Mouse (Mus musculus) midbrain, postnatal 0 days (tissue): ENCODE data around the gene Hist2h3c2. TPM values are rescaled to one million over a fixed set of nuclear protein-coding genes. Genes with fewer than 3 reads are reported as not detected.
A peak's percentile ranks its signal among the peaks of the same experiment; 100 is the strongest.

Source experiments
- ATAC-seq: fragments of 200-750 bp; cut with Nextera tagmentation; 2 replicates; pipeline ENCODE4 v1.8.0; 2017; ENCODE audit warnings: moderate number of reproducible peaks, mild to moderate bottlenecking, moderate TSS enrichment, moderate library complexity; ENCODE audit not compliant: low FRiP score
- DNase-seq: peaks from one replicate; pipeline ENCODE4 v3.0.0-alpha.2; 2015; ENCODE audit warnings: low spot score
- H3K27ac ChIP-seq: fragments of 300-500 bp; sonication (generic); 2 replicates; pipeline ENCODE4 v1.5.1; 2014; ENCODE audit warnings: low read depth, mild to moderate bottlenecking, low read length, mixed read lengths
- H3K27me3 ChIP-seq: fragments of 300-500 bp; sonication (generic); 2 replicates; pipeline ENCODE4 v1.6.1; 2014; ENCODE audit warnings: low read length, control low read depth, mixed read lengths; ENCODE audit not compliant: insufficient read depth
- H3K36me3 ChIP-seq: fragments of 300-500 bp; sonication (generic); 2 replicates; pipeline ENCODE4 v1.6.1; 2014; ENCODE audit warnings: low read length, control low read depth, mixed read lengths; ENCODE audit not compliant: insufficient read depth
- H3K4me1 ChIP-seq: fragments of 300-500 bp; sonication (generic); 2 replicates; pipeline ENCODE4 v1.6.1; 2014; ENCODE audit warnings: mild to moderate bottlenecking, control low read depth, antibody characterized with exemption, low read length, mixed read lengths; ENCODE audit not compliant: insufficient read depth
- H3K4me2 ChIP-seq: fragments of 300-500 bp; sonication (generic); 2 replicates; pipeline ENCODE4 v1.6.1; 2014; ENCODE audit warnings: low read depth, mild to moderate bottlenecking, low read length, mixed read lengths; ENCODE audit not compliant: poor library complexity, severe bottlenecking
- H3K4me3 ChIP-seq: fragments of 300-500 bp; sonication (generic); 2 replicates; pipeline ENCODE4 v1.5.1; 2014; ENCODE audit warnings: low read depth, mild to moderate bottlenecking, low read length, moderate library complexity
- H3K9ac ChIP-seq: fragments of 300-500 bp; sonication (generic); replicated peaks from 2 replicates; pipeline ENCODE4 v1.6.1; 2014; ENCODE audit warnings: mild to moderate bottlenecking, low read length, moderate library complexity, mixed read lengths; ENCODE audit not compliant: poor library complexity, severe bottlenecking
- H3K9me3 ChIP-seq: fragments of 300-500 bp; sonication (generic); 2 replicates; pipeline ENCODE4 v1.6.1; 2016; ENCODE audit warnings: low read length, control low read depth
- CTCF ChIP-seq: IDR thresholded peaks from 2 replicates; pipeline ENCODE4 v1.5.1; 2016; ENCODE audit warnings: antibody characterized with exemption, mild to moderate bottlenecking
- WGBS: fragments of 180-500 bp; shearing (Covaris S2); extraction: QIAGEN DNeasy Blood & Tissue Kit; methylation state at CpG from one replicate; pipeline ENCODE4 v1.1.7; 2014; 5-methylcytosine and 5-hydroxymethylcytosine counted together
- polyA plus RNA-seq: library from polyadenylated mRNA; unstranded; fragments of >200 nt; fragmentation: Nextera tagmentation; extraction: Ambion mirVana; gene quantifications from 2 replicates; pipeline ENCODE4 v1.2.1, GENCODE M21; 2015
- total RNA-seq: library from RNA; depleted of rRNA; stranded (reverse); fragments of >200 nt; gene quantifications from 2 replicates; pipeline ENCODE4 v1.2.3, GENCODE M21; 2014

Hist2h3c2 gene
- total and polyA plus RNA-seq, 2 experiments from 2014 or later = 0.68 to 182 TPM

DNA sequence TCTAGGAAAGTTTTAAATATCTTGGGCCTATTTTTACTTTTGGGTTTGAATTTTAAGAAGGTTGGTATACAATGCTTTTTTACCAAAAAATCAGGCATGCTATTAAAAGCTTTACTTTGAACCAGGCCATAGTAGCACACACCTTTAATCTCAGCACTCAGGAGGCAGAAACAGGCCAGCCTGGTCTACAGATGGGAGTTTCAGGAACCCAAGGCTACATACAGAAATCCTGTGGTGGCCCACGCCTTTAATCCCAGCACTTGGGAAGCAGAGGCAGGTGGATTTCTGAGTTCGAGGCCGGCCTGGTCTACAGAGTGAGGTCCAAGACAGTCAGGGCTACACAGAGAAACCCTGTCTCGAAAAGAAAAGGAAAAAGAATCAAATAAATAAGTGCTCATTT is 28.6 kb upstream of the Hist2h3c2 start:
- no peak for DNase-seq
- Histone ChIP-seq H3K27ac (no peak overlapping the region; the same call in 1 of the 2 replicates), H3K9ac (no peak overlapping the region), H3K36me3 (no peaks in the 10 kb centered on the region), H3K27me3 (no peaks in the 10 kb centered on the region), H3K9me3 (no peaks in the 10 kb centered on the region), H3K4me3 (no peak overlapping the region), H3K4me1 (peaks cover 5% of the 10 kb centered on the region), H3K4me2 (peak overlapping the region; percentile 48)
- no peak for TF ChIP-seq CTCF
- WGBS = 78% methylated on average over 4 of the region's 4 CpGs
- ATAC-seq = no peak

- H3K4me3 ChIP-seq = no peak overlapping the region
- H3K27ac ChIP-seq = no peak overlapping the region
- TF ChIP-seq CTCF = no peak
- H3K9ac ChIP-seq = no peak overlapping the region
- H3K36me3 ChIP-seq = no peaks in the 10 kb centered on the region
- no peaks in the 10 kb centered on the region for H3K27me3 ChIP-seq
- H3K4me1 ChIP-seq = peaks cover 5% of the 10 kb centered on the region
- no peaks in the 10 kb centered on the region for H3K9me3 ChIP-seq
- ATAC-seq (no peak), DNase-seq (no peak)
- 90% methylated on average over 8 of the region's 8 CpGs for WGBS
- no peak overlapping the region for H3K4me2 ChIP-seq
Observed at GRCm38 (mm10) chr3:96266132-96266710, 27.3 kb upstream of the Hist2h3c2 start.

- DNase-seq (no peak), ATAC-seq (no peak)
- WGBS = 66% methylated on average over 7 of the region's 7 CpGs
- Histone ChIP-seq H3K4me2 (peak overlapping the region; percentile 77), H3K4me3 (no peak overlapping the region), H3K36me3 (no peaks in the 10 kb centered on the region), H3K4me1 (peaks cover 5% of the 10 kb centered on the region), H3K9me3 (no peaks in the 10 kb centered on the region), H3K27me3 (no peaks in the 10 kb centered on the region), H3K27ac (peak overlapping the region; percentile 97; the same call in 1 of the 2 replicates), H3K9ac (0 out of 2 replicates have a peak overlapping the region, but pooled peaks have one; percentile 51)
- TF ChIP-seq CTCF = no peak
Observed at GRCm38 (mm10) chr3:96264404-96264949, 25.6 kb upstream of the Hist2h3c2 start.

DNA sequence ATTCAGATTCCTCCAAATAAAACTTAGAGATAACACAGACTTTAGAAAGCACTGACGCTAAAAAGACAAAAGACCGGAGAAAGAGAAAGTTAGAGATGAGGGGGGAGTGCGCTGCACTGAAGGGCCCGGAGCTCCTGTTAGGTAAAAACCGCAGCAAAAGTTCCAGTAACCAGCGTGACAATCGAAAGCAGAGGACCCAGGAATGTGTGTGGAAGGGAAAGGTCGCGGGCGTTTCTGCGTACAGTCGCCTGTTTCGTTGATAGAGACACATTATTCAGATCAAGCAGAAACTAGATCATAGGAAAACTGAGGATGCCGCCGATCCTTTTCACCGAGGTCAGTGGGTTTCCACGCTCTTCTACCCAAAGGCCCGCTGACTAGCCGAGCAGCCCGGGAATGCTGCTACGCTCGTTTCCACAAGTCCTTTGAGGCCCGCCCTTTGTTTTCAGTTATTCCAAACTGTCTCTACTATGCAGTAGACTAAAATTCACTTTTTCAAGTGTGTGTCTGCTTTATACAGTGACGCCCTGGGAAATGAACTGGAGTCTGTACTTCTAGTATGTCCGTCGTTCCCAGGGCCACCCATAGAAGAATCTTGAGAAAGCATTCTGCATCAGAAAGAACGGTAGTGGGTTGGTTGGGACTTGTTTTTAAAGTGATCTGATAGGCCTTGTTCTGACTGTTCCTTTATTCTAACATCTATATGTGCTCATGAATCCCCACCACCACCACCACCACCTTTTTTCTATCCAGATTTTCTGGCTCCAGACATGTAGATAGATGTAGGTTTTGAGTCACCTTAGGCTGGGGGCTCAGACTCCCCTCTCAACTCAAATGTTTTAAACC is 24.9 kb upstream of the Hist2h3c2 start:
- Histone ChIP-seq H3K4me1 (peaks cover 5% of the 10 kb centered on the region), H3K9ac (peak overlapping the region; percentile 51), H3K4me2 (peak overlapping the region; percentile 77), H3K27me3 (no peaks in the 10 kb centered on the region), H3K36me3 (no peaks in the 10 kb centered on the region), H3K9me3 (no peaks in the 10 kb centered on the region), H3K27ac (peak overlapping the region; percentile 97), H3K4me3 (peak overlapping the region; percentile 58)
- ATAC-seq (no peak), DNase-seq (peak; percentile 53)
- no peak for TF ChIP-seq CTCF
- WGBS = 4% methylated on average over 27 of the region's 27 CpGs

GRCm38 (mm10) chr3:96262979-96263550 is 24.1 kb upstream of the Hist2h3c2 start, which contains the start of gene Hist2h4:
TSS of gene Hist2h4 (minus strand) at chr3:96263311.
- no peaks in the 10 kb centered on the region for H3K27me3 ChIP-seq
- no peaks in the 10 kb centered on the region for H3K9me3 ChIP-seq
- peak within 1 kb of the TSS; percentile 97 for H3K27ac ChIP-seq
- peak within 1 kb of the TSS; percentile 83 for H3K9ac ChIP-seq
- under 1% methylated on average over 39 of the region's 40 CpGs for WGBS
- no peaks in the 10 kb centered on the region for H3K36me3 ChIP-seq
- DNase-seq (peak; percentile 97), ATAC-seq (peak; percentile 87)
- H3K4me1 ChIP-seq = peaks cover 3% of the 10 kb centered on the region
- peak; percentile 77 for TF ChIP-seq CTCF
- H3K4me2 ChIP-seq = peak within 1 kb of the TSS; percentile 77
- H3K4me3 ChIP-seq = peak within 1 kb of the TSS; percentile 58
